Mouse (Mus musculus): ENCODE measurements at regions not wholly inside any gene's neighbourhood (a gene's known extent, or its start where the extent isn't known, plus 50 kb on each side); places are given as distances from the start of the nearest gene placed in this dataset.

DNA sequence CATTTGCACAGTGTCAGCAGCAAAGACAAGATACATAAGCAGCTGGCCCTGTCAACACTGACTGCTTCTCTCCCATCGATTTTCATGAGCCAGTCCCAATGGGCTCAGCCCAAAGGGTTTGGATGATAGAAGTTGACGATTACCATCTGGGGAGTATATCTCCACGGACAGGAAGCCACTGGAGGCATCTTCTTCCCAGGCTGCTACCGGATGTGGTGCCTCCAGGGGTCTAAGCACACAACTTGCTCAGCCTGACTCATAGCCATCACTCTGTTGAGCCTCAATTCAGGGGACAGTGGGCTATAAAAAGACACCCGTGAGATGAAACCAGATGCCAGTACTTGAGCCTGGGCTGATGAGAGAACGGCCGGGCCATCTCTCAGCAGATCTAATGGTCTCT, 71.1 kb upstream of the Hif1a start:
- no peaks in the 10 kb centered on the region for H3K36me3 ChIP-seq (ENCODE audit: control insufficient read depth, insufficient read depth, low read length)
- no peaks in the 10 kb centered on the region for H3K9me3 ChIP-seq (ENCODE audit: control insufficient read depth, low read length)
- no peak overlapping the region for H3K4me3 ChIP-seq (ENCODE audit: low read depth, low read length)
- H3K4me2 ChIP-seq (replicated peaks; ENCODE audit: low read depth, low read length) = no peak overlapping the region
- ATAC-seq (ENCODE audit: low FRiP score) (no peak), DNase-seq (ENCODE audit: low spot score) (no peak)
- no peaks in the 10 kb centered on the region for H3K27me3 ChIP-seq (ENCODE audit: control insufficient read depth, insufficient read depth, low read length)
- H3K27ac ChIP-seq (ENCODE audit: low read depth, low read length) = no peak overlapping the region
- 65% methylated on average over 7 of the region's 7 CpGs for WGBS
- no peak overlapping the region; the same call in 1 of the 2 replicates for H3K9ac ChIP-seq (ENCODE audit: low read depth, low read length)
- no peaks in the 10 kb centered on the region for H3K4me1 ChIP-seq (replicated peaks; ENCODE audit: control insufficient read depth, insufficient read depth, low read length)

DNA sequence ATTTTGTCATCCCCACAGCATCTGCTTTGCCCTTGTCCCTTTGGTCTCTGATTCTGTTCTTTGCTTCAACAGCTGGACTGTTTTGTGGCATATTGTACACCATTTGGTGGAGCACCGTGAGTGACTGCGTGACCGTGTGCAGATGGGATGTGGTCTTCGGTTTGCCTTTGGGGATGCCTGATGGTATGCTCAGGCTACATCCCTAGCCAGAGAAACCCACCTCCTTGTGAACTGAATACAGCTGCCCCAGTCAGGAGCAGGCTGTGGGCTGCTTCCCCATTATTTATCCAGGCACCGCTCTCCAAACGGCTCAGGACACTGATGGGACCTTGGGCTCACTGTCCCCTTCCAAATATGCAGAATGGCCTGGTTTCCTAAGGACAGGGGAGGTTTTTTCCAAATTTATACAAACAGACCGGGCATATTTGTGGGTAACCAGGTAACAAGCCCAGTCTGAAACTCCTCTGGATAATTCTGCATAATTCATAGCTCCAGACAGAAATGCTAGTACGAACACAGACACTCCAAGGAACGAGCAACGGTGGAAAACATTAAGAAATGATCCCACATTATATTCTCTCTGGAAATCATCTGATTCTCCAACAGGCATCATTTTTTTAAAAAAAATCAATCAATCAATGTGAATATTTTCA, 70.5 kb upstream of the Hif1a start:
- Histone ChIP-seq H3K4me3 (ENCODE audit: low read depth, low read length) (no peak overlapping the region), H3K4me1 (replicated peaks; ENCODE audit: control insufficient read depth, insufficient read depth, low read length) (no peaks in the 10 kb centered on the region), H3K36me3 (ENCODE audit: control insufficient read depth, insufficient read depth, low read length) (no peaks in the 10 kb centered on the region), H3K9ac (ENCODE audit: low read depth, low read length) (no peak overlapping the region; the same call in 1 of the 2 replicates), H3K9me3 (ENCODE audit: control insufficient read depth, low read length) (no peaks in the 10 kb centered on the region), H3K27ac (ENCODE audit: low read depth, low read length) (no peak overlapping the region), H3K4me2 (replicated peaks; ENCODE audit: low read depth, low read length) (no peak overlapping the region), H3K27me3 (ENCODE audit: control insufficient read depth, insufficient read depth, low read length) (no peaks in the 10 kb centered on the region)
- 81% methylated on average over 10 of the region's 10 CpGs for WGBS
- 0 out of 2 replicates have a peak, but pooled peaks have one; percentile 38 for ATAC-seq (ENCODE audit: low FRiP score)
- peak; percentile 16 for DNase-seq (ENCODE audit: low spot score)

GRCm38 (mm10) chr12:73831204-73831595, 70.0 kb upstream of the Hif1a start:
- H3K4me2 ChIP-seq (replicated peaks; ENCODE audit: low read depth, low read length) = no peak overlapping the region
- 50% methylated on average over 7 of the region's 7 CpGs for WGBS
- no peaks in the 10 kb centered on the region for H3K36me3 ChIP-seq (ENCODE audit: control insufficient read depth, insufficient read depth, low read length)
- H3K4me3 ChIP-seq (ENCODE audit: low read depth, low read length) = no peak overlapping the region
- peak; percentile 35; the same call in 1 of the 2 replicates for ATAC-seq (ENCODE audit: low FRiP score)
- H3K9me3 ChIP-seq (ENCODE audit: control insufficient read depth, low read length) = no peaks in the 10 kb centered on the region
- H3K9ac ChIP-seq (ENCODE audit: low read depth, low read length) = no peak overlapping the region
- H3K4me1 ChIP-seq (replicated peaks; ENCODE audit: control insufficient read depth, insufficient read depth, low read length) = no peaks in the 10 kb centered on the region
- peak; percentile 37 for DNase-seq (ENCODE audit: low spot score)
- no peak overlapping the region for H3K27ac ChIP-seq (ENCODE audit: low read depth, low read length)
- H3K27me3 ChIP-seq (ENCODE audit: control insufficient read depth, insufficient read depth, low read length) = no peaks in the 10 kb centered on the region

GRCm38 (mm10) chr12:73831637-73832385, 69.4 kb upstream of the Hif1a start:
- no peak overlapping the region for H3K4me3 ChIP-seq (ENCODE audit: low read depth, low read length)
- no peaks in the 10 kb centered on the region for H3K27me3 ChIP-seq (ENCODE audit: control insufficient read depth, insufficient read depth, low read length)
- H3K27ac ChIP-seq (ENCODE audit: low read depth, low read length) = no peak overlapping the region
- no peak overlapping the region for H3K4me2 ChIP-seq (replicated peaks; ENCODE audit: low read depth, low read length)
- no peaks in the 10 kb centered on the region for H3K9me3 ChIP-seq (ENCODE audit: control insufficient read depth, low read length)
- no peaks in the 10 kb centered on the region for H3K4me1 ChIP-seq (replicated peaks; ENCODE audit: control insufficient read depth, insufficient read depth, low read length)
- no peaks in the 10 kb centered on the region for H3K36me3 ChIP-seq (ENCODE audit: control insufficient read depth, insufficient read depth, low read length)
- no peak for DNase-seq (ENCODE audit: low spot score)
- ATAC-seq (ENCODE audit: low FRiP score) = no peak
- H3K9ac ChIP-seq (ENCODE audit: low read depth, low read length) = no peak overlapping the region
- WGBS = 87% methylated on average over 10 of the region's 10 CpGs

DNA sequence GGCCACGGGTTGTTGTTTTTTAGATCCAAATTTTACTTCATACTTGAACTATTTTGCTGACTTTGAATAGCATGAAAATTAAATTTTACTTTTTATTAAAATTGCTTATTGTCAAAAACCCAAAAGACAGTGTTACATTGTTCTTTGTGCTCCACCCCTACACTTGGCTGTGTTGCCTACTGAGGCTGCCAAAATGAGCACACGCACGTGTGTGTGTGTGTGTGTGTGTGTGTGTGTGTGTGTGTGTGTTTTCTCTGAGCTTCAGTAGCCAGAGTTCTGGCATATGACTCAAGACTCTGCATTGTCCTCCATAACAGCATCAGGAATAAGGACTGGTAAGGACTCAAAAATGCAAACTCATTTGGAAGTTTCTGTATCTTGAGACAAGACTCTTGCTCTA, 68.4 kb upstream of the Hif1a start:
- 85% methylated on average over 3 of the region's 3 CpGs for WGBS
- H3K9me3 ChIP-seq (ENCODE audit: control insufficient read depth, low read length) = no peaks in the 10 kb centered on the region
- no peak overlapping the region for H3K4me2 ChIP-seq (replicated peaks; ENCODE audit: low read depth, low read length)
- no peak overlapping the region for H3K4me3 ChIP-seq (ENCODE audit: low read depth, low read length)
- no peaks in the 10 kb centered on the region for H3K27me3 ChIP-seq (ENCODE audit: control insufficient read depth, insufficient read depth, low read length)
- no peaks in the 10 kb centered on the region for H3K36me3 ChIP-seq (ENCODE audit: control insufficient read depth, insufficient read depth, low read length)
- ATAC-seq (ENCODE audit: low FRiP score) (no peak), DNase-seq (ENCODE audit: low spot score) (no peak)
- H3K4me1 ChIP-seq (replicated peaks; ENCODE audit: control insufficient read depth, insufficient read depth, low read length) = no peaks in the 10 kb centered on the region
- H3K9ac ChIP-seq (ENCODE audit: low read depth, low read length) = no peak overlapping the region
- H3K27ac ChIP-seq (ENCODE audit: low read depth, low read length) = no peak overlapping the region

DNA sequence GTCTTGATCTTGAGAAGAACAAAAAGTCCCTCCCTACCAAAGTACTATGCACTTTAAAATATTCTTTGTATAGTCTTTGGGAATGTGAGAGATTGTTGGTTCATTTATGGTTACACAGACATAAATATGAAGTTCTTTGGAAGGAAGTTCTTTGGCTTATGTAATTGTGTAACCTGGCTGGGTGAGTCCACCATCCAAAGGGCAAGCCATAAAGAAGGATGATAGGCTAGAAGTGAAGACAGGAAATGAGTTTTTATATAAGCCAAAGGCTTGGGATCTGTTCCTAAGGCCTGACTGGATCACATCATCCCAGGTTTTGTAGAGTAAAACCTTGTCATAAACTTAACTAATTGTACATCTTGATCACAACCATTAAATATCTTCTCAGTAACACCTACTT, 65.0 kb upstream of the Hif1a start:
- Histone ChIP-seq H3K9me3 (ENCODE audit: control insufficient read depth, low read length) (no peaks in the 10 kb centered on the region), H3K4me2 (replicated peaks; ENCODE audit: low read depth, low read length) (no peak overlapping the region), H3K27ac (ENCODE audit: low read depth, low read length) (no peak overlapping the region), H3K36me3 (ENCODE audit: control insufficient read depth, insufficient read depth, low read length) (no peaks in the 10 kb centered on the region), H3K9ac (ENCODE audit: low read depth, low read length) (no peak overlapping the region), H3K27me3 (ENCODE audit: control insufficient read depth, insufficient read depth, low read length) (no peaks in the 10 kb centered on the region), H3K4me1 (replicated peaks; ENCODE audit: control insufficient read depth, insufficient read depth, low read length) (no peaks in the 10 kb centered on the region), H3K4me3 (ENCODE audit: low read depth, low read length) (no peak overlapping the region)
- no peak for ATAC-seq (ENCODE audit: low FRiP score)
- DNase-seq (ENCODE audit: low spot score) = no peak

DNA sequence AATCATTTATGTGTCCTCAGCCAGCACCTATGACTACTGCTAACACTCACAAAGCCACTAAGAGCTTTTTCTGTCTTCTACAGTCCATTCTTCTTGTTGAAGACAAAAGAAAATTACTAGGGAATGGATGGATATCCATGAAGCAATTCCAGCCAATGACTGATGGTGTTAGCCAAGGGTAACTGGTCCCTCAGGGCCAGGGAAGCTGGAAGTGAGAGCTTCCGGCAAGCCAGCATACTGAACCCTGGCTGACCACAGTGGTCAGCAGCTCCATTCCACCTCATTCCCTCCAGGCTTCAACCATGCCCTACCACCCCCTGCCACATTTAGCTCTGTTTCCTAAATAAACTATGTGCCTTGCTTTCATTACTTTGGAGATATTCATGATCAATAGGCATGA, 64.1 kb upstream of the Hif1a start:
- no peaks in the 10 kb centered on the region for H3K9me3 ChIP-seq (ENCODE audit: control insufficient read depth, low read length)
- H3K27me3 ChIP-seq (ENCODE audit: control insufficient read depth, insufficient read depth, low read length) = no peaks in the 10 kb centered on the region
- H3K27ac ChIP-seq (ENCODE audit: low read depth, low read length) = no peak overlapping the region
- no peak overlapping the region for H3K4me3 ChIP-seq (ENCODE audit: low read depth, low read length)
- H3K4me2 ChIP-seq (replicated peaks; ENCODE audit: low read depth, low read length) = no peak overlapping the region
- H3K36me3 ChIP-seq (ENCODE audit: control insufficient read depth, insufficient read depth, low read length) = no peaks in the 10 kb centered on the region
- H3K9ac ChIP-seq (ENCODE audit: low read depth, low read length) = no peak overlapping the region
- DNase-seq (ENCODE audit: low spot score) (no peak), ATAC-seq (ENCODE audit: low FRiP score) (no peak)
- H3K4me1 ChIP-seq (replicated peaks; ENCODE audit: control insufficient read depth, insufficient read depth, low read length) = no peaks in the 10 kb centered on the region
- 75% methylated on average over 1 of the region's 1 CpGs for WGBS

- Histone ChIP-seq H3K4me1 (replicated peaks; ENCODE audit: control insufficient read depth, insufficient read depth, low read length) (no peaks in the 10 kb centered on the region), H3K9ac (ENCODE audit: low read depth, low read length) (no peak overlapping the region), H3K4me3 (ENCODE audit: low read depth, low read length) (no peak overlapping the region), H3K4me2 (replicated peaks; ENCODE audit: low read depth, low read length) (no peak overlapping the region), H3K27ac (ENCODE audit: low read depth, low read length) (no peak overlapping the region), H3K36me3 (ENCODE audit: control insufficient read depth, insufficient read depth, low read length) (no peaks in the 10 kb centered on the region), H3K27me3 (ENCODE audit: control insufficient read depth, insufficient read depth, low read length) (no peaks in the 10 kb centered on the region), H3K9me3 (ENCODE audit: control insufficient read depth, low read length) (no peaks in the 10 kb centered on the region)
- ATAC-seq (ENCODE audit: low FRiP score) = no peak
- no peak for DNase-seq (ENCODE audit: low spot score)
- WGBS = 93% methylated on average over 2 of the region's 2 CpGs
These were observed 63.3 kb upstream of the Hif1a start for GRCm38 (mm10) chr12:73837921-73838320.

DNA sequence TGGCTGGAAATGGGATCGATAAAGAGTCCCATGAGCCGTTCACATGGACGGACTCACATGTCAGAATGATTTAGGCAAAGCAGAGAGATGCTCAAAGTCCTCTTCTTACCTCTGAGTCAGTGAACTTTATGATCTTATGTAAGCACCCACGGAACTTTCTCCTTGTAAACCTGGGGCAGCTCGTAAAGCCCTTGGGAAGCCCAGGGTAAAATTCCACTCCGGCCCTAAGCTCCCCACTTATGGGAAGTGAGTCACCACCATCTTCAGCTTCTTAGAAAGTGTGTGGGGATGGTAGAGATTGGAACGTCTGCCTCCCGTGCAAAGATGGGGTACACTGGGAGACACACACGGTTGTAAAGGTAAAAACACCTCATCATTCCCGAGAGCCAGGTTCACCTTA, 62.8 kb upstream of the Hif1a start:
- 88% methylated on average over 10 of the region's 10 CpGs for WGBS
- Histone ChIP-seq H3K4me2 (replicated peaks; ENCODE audit: low read depth, low read length) (no peak overlapping the region), H3K4me1 (replicated peaks; ENCODE audit: control insufficient read depth, insufficient read depth, low read length) (no peaks in the 10 kb centered on the region), H3K9ac (ENCODE audit: low read depth, low read length) (no peak overlapping the region), H3K9me3 (ENCODE audit: control insufficient read depth, low read length) (no peaks in the 10 kb centered on the region), H3K27ac (ENCODE audit: low read depth, low read length) (no peak overlapping the region), H3K4me3 (ENCODE audit: low read depth, low read length) (no peak overlapping the region), H3K27me3 (ENCODE audit: control insufficient read depth, insufficient read depth, low read length) (no peaks in the 10 kb centered on the region), H3K36me3 (ENCODE audit: control insufficient read depth, insufficient read depth, low read length) (no peaks in the 10 kb centered on the region)
- ATAC-seq (ENCODE audit: low FRiP score) (no peak), DNase-seq (ENCODE audit: low spot score) (no peak)
